Mouse (Mus musculus) T-helper 1 cell (primary cell): ENCODE data around the gene Gm42906.

Experiments
- in situ Hi-C: fragments of 300-600 bp; cut with MboI, MseI; formaldehyde crosslinking; loops from one replicate; pipeline ENCODE4 v1.15.1; 2025; ENCODE audit warnings: high pct_unique_total_duplicates

Gm42906 gene

DNA sequence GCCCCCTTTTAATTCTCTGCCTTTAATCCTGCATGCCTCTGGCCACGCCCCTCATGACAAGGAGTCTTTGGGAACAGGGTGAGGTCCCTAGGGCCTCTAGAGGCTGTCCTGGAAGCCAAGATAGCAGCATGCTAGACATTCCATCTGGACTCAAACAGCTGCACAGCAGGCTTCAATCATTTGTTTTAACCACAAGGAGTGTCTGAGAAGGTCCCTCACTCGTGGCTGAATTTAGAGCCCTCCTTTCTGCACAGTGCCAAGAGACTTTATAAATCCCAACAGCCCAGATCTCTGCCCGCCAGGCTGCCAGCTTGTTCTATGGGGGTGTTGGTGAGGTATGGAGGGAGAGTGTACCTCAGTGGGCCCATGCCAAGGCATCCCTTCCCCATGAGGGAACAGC lies 273.2 kb downstream of the Gm42906 start:
- in situ Hi-C loops: no loop called here

GRCm38 (mm10) chr5:151154030-151154429 lies 273.9 kb downstream of the Gm42906 start:
- in situ Hi-C loops: no loop called here

- in situ Hi-C loops: no loop called here
Observed at GRCm38 (mm10) chr5:151151549-151151948, 276.4 kb downstream of the Gm42906 start.

GRCm38 (mm10) chr5:151149509-151149908 lies 278.5 kb downstream of the Gm42906 start:
- in situ Hi-C loops: no loop called here

DNA sequence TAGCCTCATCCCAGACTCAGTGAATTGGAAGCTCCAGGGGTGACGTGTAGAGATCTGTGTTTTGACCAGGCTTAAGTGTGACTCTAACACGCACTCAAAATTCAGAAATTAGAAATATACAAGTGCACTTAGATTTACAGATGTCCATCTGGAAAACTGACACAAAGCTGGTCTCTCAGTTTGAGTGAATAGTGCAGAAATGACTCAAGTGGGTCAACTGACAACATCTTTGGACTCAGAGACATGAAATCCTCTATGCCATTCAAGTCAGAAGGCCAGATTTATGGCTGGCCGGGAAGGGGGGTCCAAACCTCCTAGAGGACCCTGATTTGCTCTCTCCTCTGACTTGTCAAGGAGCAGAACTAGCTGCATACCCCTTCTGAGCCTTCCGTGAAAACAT lies 279.9 kb downstream of the Gm42906 start:
- in situ Hi-C loops: no loop called here

- in situ Hi-C loops: no loop called here
Observed at GRCm38 (mm10) chr5:151145807-151146206, 282.2 kb downstream of the Gm42906 start.

GRCm38 (mm10) chr5:151143955-151144354 lies 284.0 kb downstream of the Gm42906 start:
- in situ Hi-C loops: no loop called here

- in situ Hi-C loops: no loop called here
Observed at GRCm38 (mm10) chr5:151142671-151143601, 285.0 kb downstream of the Gm42906 start.

- in situ Hi-C loops: no loop called here
Observed at GRCm38 (mm10) chr5:151142241-151142640, 285.7 kb downstream of the Gm42906 start.

GRCm38 (mm10) chr5:151137901-151138300 lies 290.1 kb downstream of the Gm42906 start:
- in situ Hi-C loops: no loop called here

GRCm38 (mm10) chr5:151137311-151137710 lies 290.7 kb downstream of the Gm42906 start:
- in situ Hi-C loops: no loop called here

- in situ Hi-C loops: no loop called here
Observed at GRCm38 (mm10) chr5:151135965-151136364, 292.0 kb downstream of the Gm42906 start.

GRCm38 (mm10) chr5:151135078-151135826 lies 292.7 kb downstream of the Gm42906 start:
- in situ Hi-C loops: no loop called here

DNA sequence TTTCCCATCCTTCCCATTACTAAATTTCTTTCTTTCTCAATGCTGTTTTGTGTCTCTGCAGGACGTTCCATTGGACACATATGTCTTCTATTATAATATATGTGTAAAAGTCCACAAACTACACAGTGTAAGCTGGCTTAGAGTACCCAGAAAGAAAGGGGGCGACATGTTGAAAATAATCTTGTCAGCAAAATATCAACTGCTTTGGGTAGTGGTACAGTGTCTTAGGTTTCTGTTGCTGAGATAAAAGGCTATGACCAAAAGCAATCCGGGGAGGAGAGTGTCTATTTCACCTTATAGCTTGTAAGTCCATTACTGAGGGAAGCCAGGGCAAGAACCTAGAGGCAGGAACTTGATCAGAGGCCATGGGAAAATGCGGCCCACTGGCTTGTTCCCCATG lies 293.8 kb downstream of the Gm42906 start:
- in situ Hi-C loops: no loop called here

DNA sequence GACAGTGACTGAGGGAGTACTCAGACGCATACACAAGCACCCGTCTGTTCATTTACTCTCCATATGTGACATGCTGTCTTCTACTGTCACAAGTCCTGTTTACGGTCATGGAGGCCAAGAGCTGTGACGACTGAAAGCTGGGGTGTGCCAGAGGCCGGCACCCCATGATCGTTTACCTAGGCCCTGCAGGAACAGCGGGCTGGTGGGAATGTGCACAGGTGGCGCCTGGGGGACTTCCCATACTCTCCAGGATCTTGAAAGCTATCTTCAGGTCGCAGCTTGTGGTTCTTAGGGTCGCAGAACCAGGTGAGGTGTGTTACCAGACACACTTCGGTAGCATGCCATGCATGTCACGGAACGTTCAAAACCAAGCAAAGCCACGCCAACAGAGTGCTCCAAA lies 294.2 kb downstream of the Gm42906 start:
- in situ Hi-C loops: no loop called here

DNA sequence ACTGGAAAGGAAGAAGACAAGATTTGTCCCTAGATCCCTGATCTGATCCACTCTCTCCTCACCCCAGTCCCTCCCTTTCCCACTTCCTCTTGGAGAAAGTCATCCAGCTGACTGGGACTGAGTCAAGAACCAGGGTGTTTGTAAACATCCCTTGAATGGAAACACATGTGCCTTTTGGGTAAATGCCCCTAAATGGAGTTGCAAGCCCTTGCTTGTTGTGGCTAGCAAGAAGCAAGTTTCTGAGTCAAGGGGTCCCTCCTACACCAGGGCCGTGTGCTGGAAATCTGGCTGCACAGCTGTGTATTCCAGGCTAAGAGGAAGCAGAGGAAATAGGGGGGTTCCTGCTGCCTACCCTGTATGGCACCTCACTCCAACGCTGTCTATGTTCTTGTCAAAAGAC lies 298.2 kb downstream of the Gm42906 start:
- in situ Hi-C loops: no loop called here

GRCm38 (mm10) chr5:151127298-151127717 lies 300.7 kb downstream of the Gm42906 start:
- in situ Hi-C loops: no loop called here

DNA sequence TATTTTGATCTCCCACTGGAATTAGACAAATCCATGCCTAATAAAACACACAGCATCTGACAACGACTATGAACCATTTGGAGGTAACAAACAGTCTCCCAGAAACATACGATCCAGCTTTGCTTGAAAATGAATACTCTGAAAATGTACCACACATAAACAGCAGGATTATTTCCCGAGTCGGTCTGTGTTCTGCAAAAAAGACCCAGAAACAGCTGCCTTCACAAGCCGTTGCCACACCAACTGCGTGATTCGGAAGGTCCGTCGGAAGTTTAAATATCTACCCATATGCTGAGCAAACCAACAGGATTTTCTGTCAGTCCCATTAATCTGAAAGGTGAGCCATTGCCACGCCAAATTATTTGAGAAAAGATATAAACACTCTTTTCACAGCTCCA lies 301.4 kb downstream of the Gm42906 start:
- in situ Hi-C loops: no loop called here

DNA sequence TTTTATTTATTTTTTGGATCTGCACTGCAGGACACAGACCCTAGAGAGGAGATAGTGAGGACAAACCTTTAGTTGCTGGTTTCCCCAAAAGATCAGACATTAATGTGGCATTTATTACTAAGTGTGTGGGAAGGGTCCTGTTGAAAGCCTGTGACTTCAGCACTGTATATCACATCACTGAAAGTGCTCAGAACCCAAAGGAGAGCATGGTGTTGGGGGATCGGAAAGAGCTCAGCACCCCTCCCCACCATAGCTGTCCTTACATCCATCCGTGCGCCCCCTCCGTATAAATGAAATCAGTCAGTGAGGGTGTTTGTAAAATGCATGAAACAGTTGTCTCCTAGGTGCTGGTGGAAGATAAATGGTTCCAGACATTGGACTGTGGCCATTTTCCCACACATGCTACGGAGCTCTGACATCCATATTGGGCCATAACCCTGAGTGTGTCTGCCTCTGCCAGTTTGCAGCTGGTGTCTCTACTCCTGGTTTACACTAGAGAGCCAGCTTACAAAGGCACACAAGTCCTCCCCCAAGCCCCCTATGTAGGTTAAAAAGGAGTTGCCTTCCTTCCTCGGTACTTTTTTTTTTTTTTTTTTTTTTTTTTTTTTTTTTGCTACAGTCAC lies 301.9 kb downstream of the Gm42906 start:
- in situ Hi-C loops: no loop called here

DNA sequence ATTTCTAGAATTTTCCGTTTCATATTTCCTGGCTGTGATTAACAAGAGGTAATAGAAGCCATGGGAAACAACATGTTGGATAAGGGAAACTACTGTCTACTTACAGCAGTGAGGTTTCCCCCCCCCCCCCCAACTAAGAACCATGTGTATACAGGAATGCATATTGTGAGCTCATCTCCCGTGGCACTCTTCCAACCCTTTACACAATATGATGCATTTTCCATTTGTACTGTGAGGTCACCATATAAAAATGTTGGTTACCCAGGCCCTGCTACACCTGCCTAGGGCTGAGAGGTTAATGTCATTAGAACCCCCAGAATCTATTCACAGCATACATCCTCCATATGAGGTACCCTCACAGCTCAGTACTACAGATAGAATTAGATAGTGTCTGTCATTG lies 310.1 kb downstream of the Gm42906 start:
- in situ Hi-C loops: no loop called here

DNA sequence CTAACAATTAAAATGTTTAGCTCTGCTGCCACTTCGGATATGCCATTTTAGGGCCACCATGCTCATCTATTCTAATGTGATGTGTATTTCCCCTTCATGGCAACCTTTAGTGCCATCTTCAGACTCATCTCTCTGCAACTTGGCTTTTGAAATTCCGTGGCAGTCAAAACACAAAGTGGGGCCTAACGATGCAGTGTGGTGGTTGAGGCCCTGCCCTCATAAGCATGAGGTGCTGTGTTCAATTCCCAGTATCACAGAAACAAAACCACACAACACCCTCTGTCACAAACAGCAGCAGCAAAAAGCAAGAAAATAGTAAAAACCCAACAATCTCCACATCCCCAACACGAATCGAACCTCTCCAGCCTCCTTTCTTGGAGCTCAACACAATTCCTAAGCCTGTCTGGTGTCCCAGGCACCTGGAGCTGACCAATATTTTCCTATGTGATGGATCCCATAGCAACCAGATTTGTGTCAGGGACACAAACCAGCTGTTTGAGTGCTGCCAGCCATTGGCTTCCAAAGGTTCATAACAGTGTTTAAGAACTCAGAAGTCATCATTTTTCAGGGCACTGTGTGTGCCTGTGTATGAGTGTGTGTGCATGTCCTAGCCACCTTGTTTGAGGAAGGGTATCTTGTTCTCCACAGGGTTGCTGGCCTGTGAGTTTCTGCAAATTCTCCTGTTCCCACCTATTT lies 311.6 kb downstream of the Gm42906 start:
- in situ Hi-C loops: no loop called here

DNA sequence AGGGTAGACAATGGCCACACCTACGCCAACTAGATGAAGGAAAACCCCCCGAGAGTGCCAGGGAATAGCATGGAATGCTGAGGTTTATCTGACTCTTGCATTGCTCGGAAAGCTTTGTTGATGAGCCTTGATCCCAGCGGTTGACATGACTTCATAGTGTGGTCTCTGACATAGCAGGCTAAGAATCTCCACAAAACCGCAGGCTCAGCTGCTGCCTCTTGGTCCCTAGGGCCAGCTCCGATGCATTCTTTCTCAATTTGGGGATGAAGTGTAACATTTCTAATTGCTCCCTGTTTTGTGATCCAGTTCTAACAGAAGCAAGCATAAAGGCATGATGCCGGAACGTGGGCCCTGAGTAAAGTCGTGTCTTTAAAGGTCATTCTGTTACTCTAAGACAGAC lies 315.2 kb downstream of the Gm42906 start:
- in situ Hi-C loops: loop anchor here (5.0 kb wide), 1 partner anchor 270 kb away; no protein-coding TSS in a partner anchor
